Mouse (Mus musculus): ENCODE measurements around the gene Sec24a. TPM values are rescaled to one million over a fixed set of nuclear protein-coding genes. Genes with fewer than 3 reads are reported as not detected.
"Not testable (repeated sequence)": the region's sequence is repeated elsewhere in the genome, so short reads cannot be mapped to it uniquely, and the experiment has no call there.

Sec24a gene
- polyA plus RNA-seq, 1 experiment from 2014 or later: 12.6 TPM

GRCm38 (mm10) chr11:51677737-51678418, 85.6 kb downstream of the Sec24a start:
- Histone ChIP-seq H3K4me3 (no peak overlapping the region), H3K4me2 (no peak overlapping the region), H3K27me3 (no peaks in the 10 kb centered on the region), H3K27ac (no peak overlapping the region), H3K4me1 (no peaks in the 10 kb centered on the region), H3K9me3 (no peaks in the 10 kb centered on the region), H3K9ac (no peak overlapping the region), H3K36me3 (no peaks in the 10 kb centered on the region)
- WGBS: 58% methylated on average over 6 of the region's 6 CpGs
- no peak for ATAC-seq (ENCODE audit: borderline replicate concordance, extremely low read depth, low FRiP score, low TSS enrichment)

- Histone ChIP-seq H3K36me3 (no peaks in the 10 kb centered on the region), H3K4me1 (no peaks in the 10 kb centered on the region), H3K4me3 (no peak overlapping the region), H3K9ac (no peak overlapping the region), H3K9me3 (no peaks in the 10 kb centered on the region), H3K27me3 (no peaks in the 10 kb centered on the region), H3K4me2 (no peak overlapping the region), H3K27ac (no peak overlapping the region)
- ATAC-seq (ENCODE audit: borderline replicate concordance, extremely low read depth, low FRiP score, low TSS enrichment): no peak
- WGBS: 71% methylated on average over 5 of the region's 5 CpGs
Measured at GRCm38 (mm10) chr11:51675386-51675785, 88.0 kb downstream of the Sec24a start.

- no peaks in the 10 kb centered on the region for H3K27me3 ChIP-seq
- H3K9ac ChIP-seq: no peak overlapping the region
- WGBS: 74% methylated on average over 9 of the region's 9 CpGs
- H3K27ac ChIP-seq: no peak overlapping the region
- no peaks in the 10 kb centered on the region for H3K4me1 ChIP-seq
- no peak for ATAC-seq (ENCODE audit: borderline replicate concordance, extremely low read depth, low FRiP score, low TSS enrichment)
- no peaks in the 10 kb centered on the region for H3K36me3 ChIP-seq
- no peak overlapping the region for H3K4me3 ChIP-seq
- H3K9me3 ChIP-seq: no peaks in the 10 kb centered on the region
- H3K4me2 ChIP-seq: no peak overlapping the region
Measured at GRCm38 (mm10) chr11:51673291-51673690, 90.1 kb downstream of the Sec24a start.

- Histone ChIP-seq H3K36me3 (no peaks in the 10 kb centered on the region), H3K9me3 (no peaks in the 10 kb centered on the region), H3K9ac (no peak overlapping the region), H3K4me1 (no peaks in the 10 kb centered on the region), H3K27me3 (no peaks in the 10 kb centered on the region), H3K27ac (no peak overlapping the region), H3K4me2 (no peak overlapping the region), H3K4me3 (no peak overlapping the region)
- 73% methylated on average over 2 of the region's 2 CpGs for WGBS
- no peak for ATAC-seq (ENCODE audit: borderline replicate concordance, extremely low read depth, low FRiP score, low TSS enrichment)
Measured at GRCm38 (mm10) chr11:51671376-51671775, 92.1 kb downstream of the Sec24a start.

GRCm38 (mm10) chr11:51670846-51671245, 92.6 kb downstream of the Sec24a start:
- no peaks in the 10 kb centered on the region for H3K36me3 ChIP-seq
- no peaks in the 10 kb centered on the region for H3K9me3 ChIP-seq
- no peaks in the 10 kb centered on the region for H3K4me1 ChIP-seq
- no peak for ATAC-seq (ENCODE audit: borderline replicate concordance, extremely low read depth, low FRiP score, low TSS enrichment)
- H3K9ac ChIP-seq: no peak overlapping the region
- no peak overlapping the region for H3K4me3 ChIP-seq
- H3K27ac ChIP-seq: no peak overlapping the region
- 91% methylated on average over 7 of the region's 7 CpGs for WGBS
- H3K4me2 ChIP-seq: no peak overlapping the region
- no peaks in the 10 kb centered on the region for H3K27me3 ChIP-seq

- WGBS: 74% methylated on average over 7 of the region's 7 CpGs
- not testable (repeated sequence) for H3K4me2 ChIP-seq; H3K27ac ChIP-seq; ATAC-seq (ENCODE audit: borderline replicate concordance, extremely low read depth, low FRiP score, low TSS enrichment); H3K27me3 ChIP-seq; H3K4me3 ChIP-seq; H3K9ac ChIP-seq; H3K9me3 ChIP-seq; H3K36me3 ChIP-seq; H3K4me1 ChIP-seq
Measured at GRCm38 (mm10) chr11:51664747-51665146, 98.7 kb downstream of the Sec24a start.

GRCm38 (mm10) chr11:51662632-51663031, 100.8 kb downstream of the Sec24a start:
- no peak for ATAC-seq (ENCODE audit: borderline replicate concordance, extremely low read depth, low FRiP score, low TSS enrichment)

GRCm38 (mm10) chr11:51661867-51662365, 101.5 kb downstream of the Sec24a start:
- no peaks in the 10 kb centered on the region for H3K9me3 ChIP-seq
- H3K27ac ChIP-seq: no peak overlapping the region
- H3K4me1 ChIP-seq: peaks cover 18% of the 10 kb centered on the region; the same call in 1 of the 2 replicates
- H3K36me3 ChIP-seq: no peaks in the 10 kb centered on the region
- no peaks in the 10 kb centered on the region for H3K27me3 ChIP-seq
- WGBS: 81% methylated on average over 16 of the region's 16 CpGs
- ATAC-seq (ENCODE audit: borderline replicate concordance, extremely low read depth, low FRiP score, low TSS enrichment): no peak
- H3K9ac ChIP-seq: no peak overlapping the region
- H3K4me3 ChIP-seq: no peak overlapping the region
- H3K4me2 ChIP-seq: no peak overlapping the region

More at GRCm38 (mm10) chr11:51662632-51663031, 100.8 kb downstream of the Sec24a start:
- no peak overlapping the region for H3K27ac ChIP-seq
- no peaks in the 10 kb centered on the region for H3K36me3 ChIP-seq
- no peak overlapping the region for H3K9ac ChIP-seq
- no peak overlapping the region for H3K4me3 ChIP-seq
- H3K4me2 ChIP-seq: no peak overlapping the region
- H3K27me3 ChIP-seq: no peaks in the 10 kb centered on the region
- no peaks in the 10 kb centered on the region for H3K9me3 ChIP-seq
- WGBS: 72% methylated on average over 6 of the region's 7 CpGs
- peaks cover 11% of the 10 kb centered on the region; the same call in 1 of the 2 replicates for H3K4me1 ChIP-seq

- no peaks in the 10 kb centered on the region for H3K36me3 ChIP-seq
- no peak overlapping the region for H3K4me3 ChIP-seq
- no peaks in the 10 kb centered on the region for H3K9me3 ChIP-seq
- no peaks in the 10 kb centered on the region for H3K27me3 ChIP-seq
- no peak overlapping the region for H3K4me2 ChIP-seq
- H3K4me1 ChIP-seq: peaks cover 19% of the 10 kb centered on the region; the same call in 1 of the 2 replicates
- no peak for ATAC-seq (ENCODE audit: borderline replicate concordance, extremely low read depth, low FRiP score, low TSS enrichment)
- WGBS: 47% methylated on average over 6 of the region's 6 CpGs
- H3K27ac ChIP-seq: no peak overlapping the region
- no peak overlapping the region for H3K9ac ChIP-seq
Measured at GRCm38 (mm10) chr11:51658705-51659104, 104.7 kb downstream of the Sec24a start.

GRCm38 (mm10) chr11:51658291-51658690, 105.1 kb downstream of the Sec24a start:
- 44% methylated on average over 7 of the region's 7 CpGs for WGBS

GRCm38 (mm10) chr11:51656798-51657521, 106.5 kb downstream of the Sec24a start:
- H3K4me3 ChIP-seq: no peak overlapping the region
- no peaks in the 10 kb centered on the region for H3K36me3 ChIP-seq
- no peak; the same call in 1 of the 2 replicates for ATAC-seq (ENCODE audit: borderline replicate concordance, extremely low read depth, low FRiP score, low TSS enrichment)
- H3K9me3 ChIP-seq: no peaks in the 10 kb centered on the region
- peaks cover 19% of the 10 kb centered on the region; the same call in 1 of the 2 replicates for H3K4me1 ChIP-seq
- H3K27ac ChIP-seq: no peak overlapping the region
- H3K9ac ChIP-seq: no peak overlapping the region
- H3K27me3 ChIP-seq: no peaks in the 10 kb centered on the region
- no peak overlapping the region for H3K4me2 ChIP-seq
- 54% methylated on average over 10 of the region's 10 CpGs for WGBS

More at GRCm38 (mm10) chr11:51658291-51658690, 105.1 kb downstream of the Sec24a start:
- no peak overlapping the region for H3K27ac ChIP-seq
- no peak overlapping the region for H3K4me2 ChIP-seq
- H3K9me3 ChIP-seq: no peaks in the 10 kb centered on the region
- H3K27me3 ChIP-seq: no peaks in the 10 kb centered on the region
- H3K4me3 ChIP-seq: no peak overlapping the region
- H3K36me3 ChIP-seq: no peaks in the 10 kb centered on the region
- peaks cover 19% of the 10 kb centered on the region; the same call in 1 of the 2 replicates for H3K4me1 ChIP-seq
- no peak for ATAC-seq (ENCODE audit: borderline replicate concordance, extremely low read depth, low FRiP score, low TSS enrichment)
- H3K9ac ChIP-seq: no peak overlapping the region

GRCm38 (mm10) chr11:51654891-51655290, 108.5 kb downstream of the Sec24a start:
- H3K27me3 ChIP-seq: no peaks in the 10 kb centered on the region
- WGBS: 84% methylated on average over 3 of the region's 3 CpGs

More at GRCm38 (mm10) chr11:51654891-51655290, 108.5 kb downstream of the Sec24a start:
- Histone ChIP-seq H3K9me3 (no peaks in the 10 kb centered on the region), H3K4me2 (no peak overlapping the region), H3K4me1 (peaks cover 24% of the 10 kb centered on the region; the same call in 1 of the 2 replicates), H3K9ac (no peak overlapping the region), H3K4me3 (no peak overlapping the region), H3K27ac (no peak overlapping the region), H3K36me3 (no peaks in the 10 kb centered on the region)
- ATAC-seq (ENCODE audit: borderline replicate concordance, extremely low read depth, low FRiP score, low TSS enrichment): no peak

All from lung, embryonic 15.5 days (tissue).